Mouse (Mus musculus): ENCODE data around the gene Hist1h2bf.
"Not testable (repeated sequence)": the region's sequence is repeated elsewhere in the genome, so short reads cannot be mapped to it uniquely, and the experiment has no call there.

The Hist1h2bf gene

GRCm38 (mm10) chr13:23573898-23574524 lies at the start of gene Hist1h2bf, which contains the start of gene Hist1h2ad:
Hist1h2bf (minus strand) TSS chr13:23574196.
Hist1h2ad (plus strand) TSS chr13:23574381.
- peak; percentile 99 for DNase-seq (ENCODE audit: low read depth, low spot score)

GRCm38 (mm10) chr13:23622861-23623450 lies 49.0 kb upstream of the Hist1h2bf start:
- peak; percentile 45 for DNase-seq (ENCODE audit: low read depth, low spot score)

GRCm38 (mm10) chr13:23622175-23622671 lies 48.2 kb upstream of the Hist1h2bf start, which contains the start of gene Hist1h1e:
Hist1h1e (minus strand) TSS chr13:23622558.
- DNase-seq (ENCODE audit: low read depth, low spot score) = peak; percentile 96

- DNase-seq (ENCODE audit: low read depth, low spot score) = peak; percentile 96
Observed at GRCm38 (mm10) chr13:23621532-23622174, 47.7 kb upstream of the Hist1h2bf start.

GRCm38 (mm10) chr13:23620733-23621531 lies 46.9 kb upstream of the Hist1h2bf start, which contains the start of gene Hist1h2be:
Hist1h2be (minus strand) TSS chr13:23621124.
- peak; percentile 99 for DNase-seq (ENCODE audit: low read depth, low spot score)

- peak; percentile 14 for DNase-seq (ENCODE audit: low read depth, low spot score)
Observed at GRCm38 (mm10) chr13:23620056-23620732, 46.2 kb upstream of the Hist1h2bf start.

GRCm38 (mm10) chr13:23611638-23612037 lies 37.6 kb upstream of the Hist1h2bf start:
- no peak for DNase-seq (ENCODE audit: low read depth, low spot score)

- DNase-seq (ENCODE audit: low read depth, low spot score) = no peak
Observed at GRCm38 (mm10) chr13:23610393-23610792, 36.4 kb upstream of the Hist1h2bf start.

- DNase-seq (ENCODE audit: low read depth, low spot score) = no peak
Observed at GRCm38 (mm10) chr13:23609844-23610243, 35.8 kb upstream of the Hist1h2bf start.

GRCm38 (mm10) chr13:23609209-23609608 lies 35.2 kb upstream of the Hist1h2bf start:
- no peak for DNase-seq (ENCODE audit: low read depth, low spot score)

- DNase-seq (ENCODE audit: low read depth, low spot score) = no peak
Observed at GRCm38 (mm10) chr13:23605052-23605451, 31.1 kb upstream of the Hist1h2bf start.

GRCm38 (mm10) chr13:23604452-23604851 lies 30.5 kb upstream of the Hist1h2bf start:
- no peak for DNase-seq (ENCODE audit: low read depth, low spot score)

GRCm38 (mm10) chr13:23603182-23603699 lies 29.2 kb upstream of the Hist1h2bf start:
- no peak for DNase-seq (ENCODE audit: low read depth, low spot score)

GRCm38 (mm10) chr13:23597957-23598356 lies 24.0 kb upstream of the Hist1h2bf start:
- DNase-seq (ENCODE audit: low read depth, low spot score) = peak; percentile 87

GRCm38 (mm10) chr13:23595622-23596372 lies 21.8 kb upstream of the Hist1h2bf start:
- no peak for DNase-seq (ENCODE audit: low read depth, low spot score)

GRCm38 (mm10) chr13:23595185-23595584 lies 21.2 kb upstream of the Hist1h2bf start:
- no peak for DNase-seq (ENCODE audit: low read depth, low spot score)

- DNase-seq (ENCODE audit: low read depth, low spot score) = no peak
Observed at GRCm38 (mm10) chr13:23593051-23593770, 19.2 kb upstream of the Hist1h2bf start.

- peak; percentile 84 for DNase-seq (ENCODE audit: low read depth, low spot score)
Observed at GRCm38 (mm10) chr13:23592614-23593013, 18.6 kb upstream of the Hist1h2bf start.

- DNase-seq (ENCODE audit: low read depth, low spot score) = not testable (repeated sequence)
Observed at GRCm38 (mm10) chr13:23591886-23592285, 17.9 kb upstream of the Hist1h2bf start.
